Mouse (Mus musculus) liver (tissue): ENCODE data around the gene Tm7sf2.

ENCODE experiments used
- DNase-seq: peaks from one replicate; pipeline ENCODE4 v3.0.0-alpha.2; 2020; ENCODE audit warnings: mixed read lengths

The Tm7sf2 gene

GRCm38 (mm10) chr19:6067724-6068415, at the start of gene Tm7sf2:
Gene Tm7sf2 (minus strand): TSS chr19:6068373.
- DNase-seq = peak; percentile 94

GRCm38 (mm10) chr19:6117346-6117985, 49.3 kb upstream of the Tm7sf2 start:
- DNase-seq = no peak

DNA sequence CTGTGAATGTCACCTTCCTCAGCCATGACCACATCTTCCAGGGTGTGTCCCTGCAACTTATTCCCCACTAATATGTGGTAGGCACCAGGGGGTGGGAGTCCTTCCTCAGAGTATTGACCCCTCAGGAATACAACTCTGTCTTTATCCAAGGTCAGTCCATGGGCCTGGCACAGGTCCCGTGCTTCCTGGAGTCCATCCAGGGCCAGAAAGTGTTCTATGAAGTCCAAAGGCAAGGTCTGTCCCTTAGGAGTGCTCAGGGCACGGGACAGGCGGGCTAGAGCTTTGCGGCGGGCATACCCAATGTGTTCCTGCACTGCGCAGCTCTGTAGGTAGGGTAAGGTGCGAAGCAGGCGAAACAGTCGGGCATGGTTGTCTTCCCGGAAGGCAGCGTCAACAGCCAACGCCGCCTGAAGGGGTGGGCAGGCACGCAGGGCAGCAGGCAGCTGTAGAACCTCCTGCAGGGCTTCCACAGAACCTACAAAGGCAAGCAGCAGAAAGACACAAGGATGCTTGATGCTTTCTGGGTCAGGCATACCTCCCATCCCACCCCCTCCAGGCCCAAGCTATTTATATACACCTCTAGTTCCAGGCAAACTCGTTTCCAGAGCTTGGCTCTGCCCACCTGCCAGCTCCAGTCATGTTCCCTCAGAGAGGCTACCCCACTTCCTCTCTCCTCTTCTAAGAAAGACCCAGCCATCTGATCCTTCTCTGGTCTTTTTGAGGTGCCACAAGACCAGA, 48.1 kb upstream of the Tm7sf2 start:
- no peak for DNase-seq

GRCm38 (mm10) chr19:6113116-6113515, 44.9 kb upstream of the Tm7sf2 start:
- DNase-seq = no peak

GRCm38 (mm10) chr19:6105586-6105985, 37.4 kb upstream of the Tm7sf2 start, which contains the start of gene Naaladl1:
Gene Naaladl1 (plus strand): TSS chr19:6105782.
- no peak for DNase-seq

DNA sequence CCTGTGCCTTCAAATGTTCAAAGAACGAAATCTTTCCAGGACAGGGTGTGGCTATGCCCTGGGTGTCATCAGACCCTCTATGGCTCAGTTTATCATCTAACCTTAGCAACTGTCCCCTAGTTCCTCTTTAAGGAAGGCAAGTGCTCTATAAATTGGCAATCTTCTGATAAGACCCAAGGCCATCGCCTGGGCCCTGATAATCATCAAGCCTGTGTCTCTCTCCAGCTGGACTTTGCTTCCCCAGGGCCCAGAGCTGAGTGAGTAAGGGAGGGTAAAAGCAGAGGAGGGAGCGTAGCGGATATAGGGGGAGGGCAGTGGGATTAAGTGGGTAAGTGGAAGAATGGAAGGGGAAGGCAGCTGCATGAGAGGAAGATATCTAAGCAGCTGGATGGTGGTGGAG, 36.3 kb upstream of the Tm7sf2 start:
- DNase-seq = no peak

- DNase-seq = peak; percentile 63
Observed at GRCm38 (mm10) chr19:6102169-6102853, 34.1 kb upstream of the Tm7sf2 start.

DNA sequence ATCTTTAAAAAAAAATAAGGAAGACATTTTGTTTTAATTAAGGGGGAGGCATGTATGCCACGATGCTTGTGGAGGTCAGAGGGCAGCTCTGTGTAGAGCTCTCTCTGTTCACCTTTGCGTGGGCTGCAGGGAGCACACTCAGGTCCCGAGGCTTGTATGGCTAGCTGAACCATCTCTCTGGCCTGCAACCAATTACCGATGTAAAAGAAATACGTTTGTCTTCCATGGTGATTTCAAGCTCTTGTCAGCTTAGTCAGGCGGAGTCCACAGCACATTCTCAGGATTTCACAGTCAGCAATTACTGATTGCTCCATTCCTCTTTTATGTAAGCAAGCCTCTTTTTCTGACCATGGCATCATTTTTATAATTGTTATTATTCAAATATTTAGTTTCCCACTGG, 33.0 kb upstream of the Tm7sf2 start:
- DNase-seq = no peak

GRCm38 (mm10) chr19:6097847-6098246, 29.7 kb upstream of the Tm7sf2 start:
- no peak for DNase-seq

GRCm38 (mm10) chr19:6094119-6094518, 25.9 kb upstream of the Tm7sf2 start, which contains the start of gene AC131692.1:
Gene AC131692.1 (plus strand): TSS chr19:6094419.
- no peak for DNase-seq

GRCm38 (mm10) chr19:6088841-6089240, 20.7 kb upstream of the Tm7sf2 start:
- DNase-seq = no peak

DNA sequence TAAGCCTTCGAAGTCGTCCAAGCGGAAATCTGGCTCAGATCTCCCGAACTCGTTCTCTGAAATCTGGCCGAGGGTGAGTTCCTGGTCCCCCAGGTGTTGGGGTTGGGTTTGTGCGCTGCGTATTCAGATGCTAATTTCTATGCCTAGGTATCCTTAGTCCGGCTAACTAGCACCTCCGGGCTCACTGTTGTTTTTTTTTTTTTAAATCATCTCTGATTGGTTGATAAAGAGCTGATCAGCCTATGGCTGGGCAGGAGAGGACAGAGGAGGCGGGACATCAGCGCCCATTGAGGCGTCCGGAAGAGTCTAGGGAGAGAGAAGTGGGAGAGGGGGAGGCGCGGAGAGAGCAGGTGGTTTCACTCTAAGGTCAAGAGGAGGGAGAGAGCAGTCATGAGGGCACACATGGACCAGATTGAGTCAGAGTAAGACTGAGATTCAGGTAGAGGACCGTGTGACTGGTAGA, 17.3 kb upstream of the Tm7sf2 start:
- peak; percentile 85 for DNase-seq

DNA sequence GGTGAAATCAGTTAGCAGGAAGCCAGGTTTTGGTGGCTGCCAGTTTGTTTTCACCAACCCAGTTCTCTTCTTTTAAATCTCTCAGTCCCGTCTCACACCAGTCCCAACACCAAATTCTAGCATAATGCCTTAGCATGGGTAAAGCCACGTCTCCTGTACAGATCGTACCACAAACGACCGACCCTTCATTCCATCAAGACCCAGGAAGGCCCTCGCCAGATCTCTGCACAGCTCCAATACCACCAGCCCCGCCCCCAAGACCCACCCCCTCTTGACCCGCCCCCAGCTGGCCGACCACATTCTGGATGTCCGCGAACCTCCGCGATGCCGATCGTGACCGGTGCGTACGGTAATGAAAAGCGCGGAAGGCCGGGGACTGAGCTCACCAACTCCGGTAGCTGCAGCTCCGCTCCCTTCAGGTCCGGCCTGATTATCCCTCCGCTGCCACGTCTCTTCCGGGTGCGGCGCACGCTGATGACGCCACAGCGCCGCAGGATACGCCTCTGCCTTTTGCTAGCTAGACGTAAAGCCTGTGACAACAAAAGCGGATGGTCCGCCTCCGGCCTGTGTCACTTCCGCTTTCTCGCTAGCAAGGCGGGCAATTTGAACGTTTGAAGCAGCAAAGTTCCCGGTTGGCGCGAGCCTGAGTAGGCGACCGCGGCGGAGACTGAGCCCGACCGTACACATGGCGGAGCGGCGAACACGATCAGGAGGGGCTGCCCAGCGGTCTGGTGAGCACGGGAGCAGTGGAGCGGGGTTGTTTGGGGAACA, 16.5 kb upstream of the Tm7sf2 start, which contains the start of the genes Zfpl1 and Cdca5:
Zfpl1 (minus strand) TSS at position 479 of the 771 bp plus-strand sequence.
Cdca5 (plus strand) TSS at position 506 of the 771 bp plus-strand sequence.
- peak; percentile 96 for DNase-seq

GRCm38 (mm10) chr19:6082156-6082555, 14.0 kb upstream of the Tm7sf2 start, which contains the start of gene Gm28374:
Gene Gm28374 (minus strand): TSS chr19:6082256.
- DNase-seq = no peak

- DNase-seq = no peak
Observed at GRCm38 (mm10) chr19:6079983-6080480, 11.9 kb upstream of the Tm7sf2 start, which contains the start of gene Tmem262. Gene Tmem262 (plus strand): TSS chr19:6080033.

DNA sequence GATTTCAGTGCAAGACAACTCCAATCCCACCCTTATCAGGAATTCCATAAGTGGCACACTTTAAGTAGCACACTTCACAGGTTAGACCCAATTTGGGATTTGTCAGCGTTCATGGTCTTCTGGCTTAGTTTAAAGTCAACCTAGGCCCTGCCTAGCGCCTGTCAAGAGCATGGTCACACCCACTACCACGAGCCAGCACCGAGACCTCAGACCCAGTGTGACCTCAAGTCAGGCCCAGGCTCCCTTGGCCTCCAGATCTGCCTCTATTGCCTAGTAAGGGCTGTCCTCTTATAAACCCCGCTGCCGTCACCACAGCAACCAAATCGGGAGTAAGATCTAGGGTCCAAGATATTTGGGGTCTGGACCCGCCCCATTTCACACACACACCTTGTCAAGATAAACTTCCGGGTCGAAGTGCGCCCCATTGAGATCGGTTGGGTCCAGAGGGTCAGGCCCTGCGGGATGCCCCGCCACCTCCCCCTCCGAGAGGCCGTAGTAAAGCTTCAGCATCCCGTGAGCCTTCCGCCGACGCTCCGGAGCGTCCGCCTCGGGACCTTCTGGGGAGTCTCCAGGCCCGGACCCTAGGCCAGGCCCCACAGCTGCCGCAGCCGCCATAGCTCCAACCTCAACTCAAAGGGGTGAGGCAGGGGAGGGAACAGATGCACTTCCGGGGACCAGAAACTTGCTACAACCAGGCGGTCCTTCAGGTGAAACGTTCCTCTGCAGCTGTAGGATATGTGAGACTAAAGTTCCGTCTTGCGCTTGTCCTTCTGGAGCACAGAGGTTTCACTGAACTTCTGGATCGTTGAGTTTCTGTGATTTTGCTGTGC, 8.6 kb upstream of the Tm7sf2 start, which contains the start of gene Vps51:
Vps51 (minus strand) TSS at position 668 of the 830 bp plus-strand sequence.
- peak; percentile 80 for DNase-seq

DNA sequence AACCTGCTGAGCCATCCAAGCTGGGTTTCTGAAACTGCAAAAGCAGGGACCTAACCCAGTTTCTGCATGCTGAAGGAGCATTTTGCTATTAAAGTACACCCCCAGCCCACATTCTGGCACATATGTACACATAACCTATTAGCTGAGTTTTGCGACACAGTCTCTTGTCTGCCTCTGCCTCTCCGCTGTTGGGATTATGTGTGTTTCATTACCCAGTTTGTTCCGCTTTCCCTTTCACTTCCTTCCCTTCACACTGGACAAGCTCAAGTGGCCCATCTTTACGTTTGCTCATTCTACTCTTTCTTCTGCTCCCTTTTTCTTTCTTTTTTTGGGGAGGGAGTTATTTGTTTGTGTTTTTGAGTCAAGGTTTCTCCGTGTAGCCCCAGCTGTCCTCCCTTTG, 5.7 kb upstream of the Tm7sf2 start:
- no peak for DNase-seq

DNA sequence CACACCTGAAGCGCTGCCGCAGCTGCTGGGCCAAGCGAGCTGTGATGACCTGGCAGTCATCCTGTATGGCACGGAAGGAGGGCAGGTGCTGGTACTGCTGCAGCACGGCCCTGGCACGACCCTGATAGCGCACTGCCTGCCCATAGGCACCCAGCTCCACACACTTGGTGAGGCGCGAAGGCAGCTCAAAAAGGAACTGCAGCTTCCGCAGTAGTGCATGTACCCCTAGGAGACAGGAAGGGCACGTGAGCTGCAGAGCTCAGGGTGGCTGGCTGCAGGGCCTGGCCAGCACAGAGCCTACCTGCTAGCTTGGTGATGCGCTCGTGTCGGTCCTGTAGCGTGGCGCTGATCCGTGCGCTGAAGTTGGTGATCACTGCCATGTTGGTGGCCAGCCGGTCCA, 3.1 kb upstream of the Tm7sf2 start:
- DNase-seq = no peak

- DNase-seq = no peak
Observed at GRCm38 (mm10) chr19:6070571-6071250, 2.5 kb upstream of the Tm7sf2 start.

DNA sequence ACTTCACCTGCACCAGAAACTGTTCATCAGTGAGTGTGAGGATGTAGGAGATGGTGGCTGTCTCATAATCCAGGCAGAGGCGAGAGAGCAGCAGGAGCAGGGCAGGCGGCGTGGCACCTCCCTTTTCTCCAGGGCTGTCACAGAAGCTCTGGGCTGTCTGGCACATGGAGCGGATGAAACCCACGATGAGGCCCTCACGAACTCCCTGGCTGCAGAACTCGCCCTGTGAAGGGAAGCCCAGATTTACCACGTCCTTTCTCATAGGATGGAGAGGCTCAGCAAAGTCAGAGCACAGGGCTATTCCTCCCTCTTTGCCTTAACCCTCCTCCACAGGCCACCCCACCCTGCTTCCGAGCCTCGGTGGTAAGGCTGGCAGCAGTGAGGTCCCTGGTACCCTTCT, 1.7 kb upstream of the Tm7sf2 start:
- DNase-seq = no peak
